Mouse (Mus musculus) layer of hippocampus, postnatal 25 days (tissue): ENCODE results near the gene Stk11. TPM values are rescaled to one million over a fixed set of nuclear protein-coding genes. Genes with fewer than 3 reads are reported as not detected.
A peak's percentile ranks its signal among the peaks of the same experiment; 100 is the strongest.

ENCODE experiments used
- DNase-seq, 2 experiments: peaks; one replicate each; pipeline ENCODE4 v3.0.0; 2022; ENCODE audit warnings: mixed read lengths in 2 of 2, low spot score in 1 of 2; ENCODE audit errors: extremely low spot score in 1 of 2
- total RNA-seq, 2 experiments: library from RNA; stranded (reverse); gene quantifications; 2 replicates each; pipeline ENCODE4 v1.2.3; 2021

Gene Stk11
- total RNA-seq, 2 experiments from 2014 or later = 89.1 to 94.3 TPM

DNA sequence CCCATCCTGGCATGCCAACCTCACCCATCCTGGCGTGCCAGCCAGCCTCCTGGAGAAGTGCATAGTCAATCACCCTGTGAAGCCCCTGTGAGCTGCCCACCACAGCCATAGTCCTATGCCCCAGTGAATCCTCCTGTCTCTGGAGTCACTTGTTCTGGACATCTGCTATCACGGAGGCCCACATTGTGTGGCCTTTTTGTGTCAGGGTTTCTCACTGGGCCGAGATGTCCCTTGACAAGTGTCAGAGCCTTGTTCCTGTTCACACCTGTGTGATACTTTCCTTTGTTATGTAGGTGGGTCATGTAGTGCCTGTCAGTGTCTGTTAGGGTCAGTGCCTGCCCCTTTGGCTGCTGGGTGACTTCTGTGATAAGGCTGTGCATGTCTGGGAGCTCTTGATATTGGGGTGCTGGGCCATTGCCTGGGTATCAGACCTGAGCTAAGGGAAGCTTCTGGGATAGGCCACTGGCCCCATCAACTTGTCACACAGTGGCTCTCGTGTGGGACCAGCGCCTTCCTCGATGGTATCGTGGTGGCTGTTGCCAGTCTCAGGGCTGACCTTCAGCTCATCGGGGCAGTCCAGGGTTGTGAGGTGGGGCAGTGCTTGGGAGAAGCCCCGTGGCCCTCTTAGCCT, 8.4 kb downstream of the Stk11 start:
- no peak for DNase-seq

DNA sequence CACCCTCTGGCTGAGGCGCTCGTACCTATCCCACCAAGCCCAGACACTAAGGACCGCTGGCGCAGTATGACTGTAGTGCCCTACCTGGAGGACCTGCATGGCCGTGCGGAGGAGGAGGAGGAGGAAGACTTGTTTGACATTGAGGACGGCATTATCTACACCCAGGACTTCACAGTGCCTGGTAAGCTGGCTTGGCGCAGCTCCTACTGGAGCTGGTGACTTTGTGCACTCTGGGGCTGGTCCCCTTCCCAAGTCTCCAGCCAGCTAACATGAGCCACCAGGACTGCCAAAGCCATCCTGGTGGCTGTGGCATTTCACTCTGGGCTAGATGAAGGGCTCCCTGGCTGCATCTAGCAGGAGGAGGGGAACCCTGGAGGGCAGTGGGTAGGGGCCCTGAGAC, 12.3 kb downstream of the Stk11 start:
- DNase-seq = no peak

DNA sequence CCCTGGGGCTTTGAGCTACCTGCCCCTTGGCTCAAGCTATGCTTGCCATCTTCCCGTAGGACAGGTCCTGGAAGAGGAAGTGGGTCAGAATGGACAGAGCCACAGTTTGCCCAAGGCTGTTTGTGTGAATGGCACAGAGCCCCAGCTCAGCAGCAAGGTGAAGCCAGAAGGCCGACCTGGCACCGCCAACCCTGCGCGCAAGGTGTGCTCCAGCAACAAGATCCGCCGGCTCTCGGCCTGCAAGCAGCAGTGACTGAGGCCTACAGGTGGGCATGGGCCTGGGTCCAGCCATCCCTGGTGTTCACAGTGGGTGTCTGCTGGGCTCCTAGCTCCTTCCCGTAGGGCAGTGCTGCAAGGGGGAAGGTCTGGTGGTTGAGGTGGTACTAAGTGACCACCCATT, 14.2 kb downstream of the Stk11 start:
- DNase-seq = no peak

DNA sequence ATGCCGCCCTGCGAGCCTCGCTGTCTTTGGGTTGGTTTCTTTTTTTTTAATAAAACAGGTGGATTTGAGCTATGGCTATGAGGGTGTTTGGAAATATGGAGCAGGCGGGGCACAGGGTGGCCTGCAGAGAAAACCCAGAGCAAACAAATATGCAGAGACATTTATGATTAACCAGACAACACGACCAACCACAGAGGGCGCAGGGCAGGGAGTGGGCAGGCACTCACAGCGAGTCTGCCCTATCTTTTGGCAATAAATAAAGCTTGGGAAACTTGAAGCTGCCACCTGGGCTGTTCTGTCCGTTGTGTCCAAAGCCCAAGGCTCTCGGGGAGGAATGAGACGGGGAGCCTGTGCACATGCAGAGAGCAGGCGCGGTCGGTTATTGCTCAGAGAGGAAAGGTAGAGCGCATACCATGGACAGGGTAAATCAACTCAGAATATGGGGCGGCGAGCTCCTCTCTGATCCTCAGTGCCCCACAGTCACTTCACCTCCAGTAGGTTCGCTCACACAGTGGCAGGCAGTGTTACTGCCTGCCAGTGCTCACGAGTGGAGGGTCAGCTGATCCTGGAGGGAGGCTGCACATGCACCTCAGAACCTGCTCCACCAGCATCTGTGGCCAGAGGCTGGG, 14.9 kb downstream of the Stk11 start:
- DNase-seq = peak in 1 of 2 experiments; percentile 22

DNA sequence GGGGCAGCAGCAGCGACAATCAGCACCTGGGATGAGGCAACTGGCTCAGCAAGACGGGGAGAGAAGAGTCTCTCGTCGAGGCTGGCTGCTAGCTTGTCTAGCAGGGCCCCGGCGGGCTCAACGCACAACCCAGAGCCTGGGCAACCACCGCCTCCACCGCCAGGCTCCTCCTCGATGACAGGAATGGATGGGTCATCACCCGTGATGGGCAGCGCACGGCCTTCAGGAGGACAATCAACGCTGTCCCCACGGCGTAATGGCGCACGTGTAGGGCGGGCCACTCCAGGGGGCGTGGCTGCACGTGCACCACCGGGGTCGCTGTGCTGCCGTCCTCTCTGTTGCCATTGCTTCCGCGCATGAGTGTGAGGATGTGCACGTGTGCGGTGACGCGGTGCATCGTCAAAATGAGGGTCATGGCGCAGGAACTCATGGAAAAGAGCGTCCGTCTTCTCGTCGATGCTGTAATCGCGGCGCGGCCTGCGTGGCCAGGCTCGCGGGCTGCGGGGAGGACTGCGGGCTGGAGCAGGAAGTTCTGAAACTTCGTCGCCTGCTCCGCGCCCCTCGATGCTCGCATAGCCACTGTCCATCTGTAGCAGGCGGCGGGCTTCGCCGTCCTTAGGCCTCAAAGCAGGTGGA, 15.8 kb downstream of the Stk11 start:
- peak in 1 of 2 experiments; percentile 64 for DNase-seq

DNA sequence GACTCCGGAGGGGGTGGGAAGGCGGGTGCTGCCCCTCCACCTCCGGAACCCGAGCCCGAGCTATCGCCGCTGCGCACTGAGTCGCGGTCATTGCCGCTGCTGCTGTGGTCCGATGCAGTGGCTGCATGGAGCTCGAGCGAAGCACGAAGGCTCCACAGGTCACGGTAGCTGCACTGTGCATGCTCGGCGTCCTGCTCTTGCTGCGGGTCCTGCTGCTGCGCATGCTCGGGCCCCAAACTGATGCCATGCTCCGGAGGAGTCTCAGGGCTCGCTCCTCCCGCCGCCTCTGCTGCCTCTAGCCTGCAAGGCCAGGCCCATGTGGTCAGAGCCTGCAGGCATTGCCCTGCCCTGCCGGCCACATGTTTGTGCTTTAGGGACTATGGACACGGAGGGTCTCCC, 16.3 kb downstream of the Stk11 start:
- no peak for DNase-seq

DNA sequence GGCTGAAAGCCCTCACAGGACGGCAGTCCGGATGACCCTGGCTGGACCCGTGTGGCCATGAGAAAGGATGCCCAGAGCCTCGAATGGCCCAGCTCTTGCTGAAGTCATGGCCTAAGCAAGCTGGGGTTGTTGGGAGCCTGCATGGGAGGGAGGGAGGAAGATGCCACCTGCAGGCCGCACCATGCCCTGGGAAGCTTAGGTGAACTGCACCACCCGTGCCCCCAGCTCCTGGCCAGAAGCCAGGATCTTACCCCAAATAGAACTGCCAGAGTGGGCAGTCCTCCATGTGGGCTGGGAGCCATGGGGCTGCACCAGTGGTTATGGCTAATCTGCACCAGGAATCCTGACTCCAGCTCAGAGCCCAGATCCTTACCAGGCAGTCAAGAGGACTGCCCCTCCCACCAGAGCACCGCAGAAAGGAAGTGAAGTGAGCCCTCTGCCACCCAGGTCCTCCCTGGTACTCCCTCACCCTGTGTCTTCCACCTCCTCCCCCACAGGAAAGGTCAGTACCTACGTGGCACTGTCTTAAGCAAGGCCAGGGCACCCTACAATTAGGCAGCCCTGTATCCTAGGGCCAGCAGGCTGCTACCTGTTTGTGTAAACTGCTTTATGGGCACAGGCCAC, 17.7 kb downstream of the Stk11 start:
- DNase-seq = no peak

DNA sequence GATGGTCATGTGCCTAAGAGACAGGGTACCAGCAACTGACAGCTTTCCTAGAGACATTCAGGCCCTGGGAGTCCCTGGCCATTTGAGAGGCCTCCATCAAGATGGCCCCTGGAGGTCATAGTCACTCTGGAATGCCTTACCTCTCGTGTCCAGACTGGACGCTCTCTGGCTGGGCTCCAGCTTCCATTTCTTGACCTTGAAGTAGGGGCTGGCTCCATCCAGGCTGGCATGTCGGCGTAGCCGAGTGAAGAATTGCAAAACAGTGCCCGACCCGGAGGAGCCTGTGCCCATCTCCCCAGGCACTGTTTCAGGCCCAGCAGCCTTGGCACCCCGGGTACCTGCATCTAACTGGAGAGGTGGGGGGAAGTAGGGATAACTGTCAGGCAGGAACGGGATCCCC, 18.8 kb downstream of the Stk11 start:
- no peak for DNase-seq

DNA sequence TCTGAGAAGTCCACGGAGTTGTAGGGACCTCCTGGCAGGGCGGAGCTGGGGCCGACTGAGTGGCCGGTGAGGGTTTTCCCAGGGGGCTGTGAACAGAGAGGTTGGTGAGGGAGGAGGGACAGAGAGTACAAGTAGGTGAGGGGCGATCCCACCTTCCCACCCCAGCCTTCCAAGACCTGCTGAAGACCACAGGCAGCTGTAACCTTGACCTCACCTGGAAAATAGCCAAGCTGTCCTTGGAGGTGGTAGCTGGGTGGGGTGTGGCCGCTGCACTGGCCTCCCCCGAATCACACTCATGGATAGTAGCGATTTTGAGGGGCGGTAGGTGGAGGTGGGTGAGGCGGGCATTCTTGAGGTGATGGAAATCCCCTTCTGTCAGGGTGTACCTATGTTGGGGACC, 19.6 kb downstream of the Stk11 start:
- no peak for DNase-seq

DNA sequence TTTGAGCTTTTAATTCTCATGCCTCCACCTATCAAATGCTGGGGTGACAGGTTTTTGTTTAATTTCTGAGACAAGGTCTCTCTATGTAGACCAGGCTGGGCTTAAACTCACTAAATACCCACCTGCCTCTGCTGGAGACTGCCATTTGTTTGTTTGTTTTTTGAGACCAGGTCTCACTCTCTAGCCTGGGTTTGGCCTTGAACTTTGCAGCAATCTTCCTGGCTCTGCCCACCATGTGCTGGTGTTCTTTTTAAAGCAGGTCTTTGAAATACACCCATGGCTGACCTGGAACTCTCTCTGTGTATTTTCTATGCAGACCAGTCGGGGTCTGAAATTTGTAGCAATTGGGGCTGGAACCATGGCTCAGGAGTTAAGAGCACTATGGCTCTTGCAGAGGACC, 20.0 kb downstream of the Stk11 start:
- no peak for DNase-seq

DNA sequence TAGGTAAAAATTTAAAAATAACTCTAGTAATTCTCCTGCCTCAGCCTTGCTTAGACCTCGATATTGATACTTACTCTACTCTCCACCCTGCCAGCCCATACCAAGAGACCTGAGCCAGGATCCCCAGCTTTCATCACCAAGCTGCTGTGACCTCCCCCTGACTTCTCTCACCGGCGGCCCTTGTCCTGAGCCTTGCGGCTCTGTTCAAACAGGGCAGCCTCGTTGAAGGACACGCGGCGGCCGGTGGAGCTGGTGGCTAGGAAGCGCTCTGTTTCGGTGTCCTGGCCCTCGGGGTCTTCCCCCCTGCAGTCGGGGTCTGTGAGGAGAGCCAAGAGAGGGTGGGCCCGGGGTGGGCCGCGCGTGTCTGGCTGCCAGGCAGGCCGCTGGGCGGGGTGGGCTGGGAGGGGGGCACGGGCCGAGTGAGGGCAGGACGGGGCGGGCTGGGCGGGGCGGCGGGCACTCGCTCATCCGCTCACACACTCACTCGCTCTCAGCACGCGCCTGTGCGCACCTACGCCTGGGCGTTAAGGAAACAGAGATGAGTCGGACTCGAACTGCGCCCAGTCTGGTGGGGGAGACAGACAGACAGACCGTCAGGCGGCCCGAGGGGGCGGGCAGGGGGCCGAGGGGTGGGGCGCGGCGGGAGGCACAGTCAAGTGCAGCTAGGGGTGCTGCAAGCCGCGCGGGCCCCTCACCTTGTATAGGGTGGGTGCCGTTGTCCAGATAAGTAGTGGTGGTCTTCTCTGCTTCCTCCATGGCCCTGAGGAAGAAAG, 20.8 kb downstream of the Stk11 start:
- DNase-seq = no peak

DNA sequence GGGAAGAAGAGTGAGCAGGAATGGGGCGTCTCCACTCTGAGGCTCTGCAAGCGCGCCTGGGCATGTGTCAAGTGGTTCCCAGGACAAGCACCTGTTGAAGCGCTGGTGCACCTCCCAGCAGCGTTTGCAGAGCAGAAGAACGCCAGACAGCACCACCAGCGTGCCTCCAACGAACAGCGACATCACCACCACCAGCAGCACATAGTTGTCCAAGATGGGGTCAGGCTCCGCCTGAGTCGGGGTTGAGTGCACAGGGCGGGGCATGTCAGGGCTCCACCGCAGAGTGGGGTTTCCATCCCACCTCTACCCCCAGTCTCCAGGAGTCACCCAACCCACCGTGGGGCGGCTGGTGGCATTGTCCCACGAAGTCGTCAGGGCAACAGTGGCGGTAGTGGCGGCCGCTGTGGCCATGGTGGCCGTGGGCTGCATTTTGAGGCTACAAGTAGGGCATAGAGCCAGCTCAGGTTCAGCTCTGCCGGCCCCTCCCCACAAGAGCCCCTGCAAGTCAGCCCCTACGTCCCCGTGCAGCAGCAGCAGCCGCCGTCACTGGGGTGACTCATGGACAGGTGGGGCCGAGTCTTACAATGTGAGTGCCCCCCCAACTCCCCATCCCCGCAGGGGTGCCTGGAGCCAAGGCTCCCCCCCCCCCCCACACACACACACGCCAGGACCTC, 21.5 kb downstream of the Stk11 start:
- no peak for DNase-seq

DNA sequence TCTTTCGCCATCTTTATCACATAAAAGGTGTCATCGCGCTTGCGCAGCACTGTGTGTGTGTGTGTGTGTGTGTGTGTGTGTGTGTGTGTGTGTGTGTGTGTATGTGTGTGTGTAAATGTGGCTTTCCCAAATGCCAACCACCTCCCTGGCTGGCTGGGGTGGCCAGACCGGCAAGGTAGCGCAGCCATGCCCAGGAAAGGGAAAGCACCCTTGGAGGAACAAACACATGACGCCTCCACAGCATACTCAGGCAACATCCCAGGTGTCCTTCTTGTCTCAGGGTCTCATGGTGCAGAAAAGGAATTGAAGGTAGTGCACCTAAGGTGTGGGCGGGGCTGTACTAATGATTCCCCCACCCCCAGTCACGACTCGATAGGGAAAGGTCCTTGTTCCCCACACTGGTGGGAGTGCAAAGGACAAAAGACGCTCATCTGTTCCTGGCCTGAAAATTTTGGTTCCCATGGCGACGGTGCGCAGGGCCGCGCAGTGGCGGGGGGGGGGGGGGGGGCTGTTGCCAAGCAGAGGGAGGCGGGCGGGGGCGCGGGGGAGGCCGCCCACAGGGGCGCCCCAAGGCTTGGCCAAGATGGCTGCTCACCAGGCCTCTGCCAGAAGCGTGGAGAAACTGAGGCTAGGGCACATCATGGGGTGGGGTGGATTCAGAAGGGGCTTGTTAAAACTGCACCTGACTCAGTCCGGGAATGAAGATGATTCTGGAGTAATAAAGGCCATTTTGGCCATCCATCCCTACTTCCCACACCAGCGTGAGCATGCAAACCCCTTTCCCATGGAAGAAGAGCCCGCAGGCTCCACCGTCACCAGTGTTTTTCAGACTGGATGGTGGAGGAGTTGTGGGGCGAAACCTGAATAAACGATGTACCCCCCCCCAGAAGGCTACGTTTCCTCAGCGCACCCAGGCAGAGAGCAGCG, 22.3 kb downstream of the Stk11 start:
- peak in 1 of 2 experiments; percentile 31 for DNase-seq

DNA sequence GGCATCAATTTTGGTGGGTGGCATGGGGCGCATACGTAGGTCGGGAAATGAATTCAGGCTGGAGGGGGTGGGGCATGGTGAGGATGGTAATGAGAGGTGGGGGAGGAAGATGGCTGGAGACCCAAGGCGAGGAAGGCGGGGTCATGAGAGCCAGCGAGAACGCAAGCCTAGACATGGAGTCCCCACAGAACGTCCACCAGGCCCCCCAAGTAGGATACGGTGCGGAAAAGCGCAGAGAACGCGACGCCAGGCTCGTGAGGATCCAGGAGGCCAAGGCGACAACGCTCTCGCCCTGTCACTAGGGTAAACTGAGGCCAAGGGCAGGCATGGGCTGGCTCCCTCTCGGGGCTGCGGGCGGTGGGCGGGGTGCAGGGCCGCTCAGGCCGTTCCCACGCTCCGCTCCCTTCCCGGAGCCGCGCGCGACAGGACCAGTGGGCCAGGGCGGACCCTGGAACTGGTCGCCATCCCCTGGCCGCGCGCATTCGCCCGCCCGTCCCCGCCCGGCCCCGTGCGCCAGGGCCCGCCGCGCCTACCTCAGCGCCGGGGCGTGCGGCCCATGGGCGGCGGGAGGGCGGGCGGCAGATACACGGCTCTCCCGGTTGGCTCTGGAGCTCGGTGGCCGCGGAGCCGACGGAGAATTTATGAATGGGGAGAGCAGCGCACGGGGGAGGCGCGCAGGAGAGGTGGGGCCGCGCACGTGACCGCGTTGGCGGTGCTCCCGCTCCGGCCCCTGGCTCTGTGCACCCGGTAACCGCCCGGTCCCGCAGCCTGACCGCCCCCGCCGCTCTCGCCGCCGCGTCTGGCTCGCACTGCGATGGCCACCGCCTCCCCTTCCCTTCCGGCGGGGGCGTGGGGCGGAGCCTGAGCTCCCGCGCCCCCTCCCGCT, 23.2 kb downstream of the Stk11 start, which contains the start of gene Atp5d:
Atp5d (plus strand) TSS at position 80 of the 886 bp plus-strand sequence.
- DNase-seq = peak in 1 of 2 experiments; percentile 64

DNA sequence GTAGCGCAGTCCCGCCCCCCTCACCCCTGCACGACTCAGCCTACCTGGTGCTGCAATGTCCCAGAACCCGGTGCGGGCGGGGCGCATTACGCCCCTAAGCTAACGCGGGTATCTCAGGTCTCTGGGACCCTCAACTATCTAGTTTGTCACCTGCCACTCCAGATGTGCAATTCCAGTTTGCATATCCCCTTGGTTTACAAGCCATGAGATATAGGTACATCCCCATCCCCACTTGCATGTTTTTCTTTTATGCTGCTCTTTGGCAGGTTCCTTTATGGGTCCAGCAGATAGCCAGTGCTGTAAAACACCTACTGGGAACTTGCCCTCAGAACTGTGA, 23.8 kb downstream of the Stk11 start:
- peak in 1 of 2 experiments; percentile 40 for DNase-seq

DNA sequence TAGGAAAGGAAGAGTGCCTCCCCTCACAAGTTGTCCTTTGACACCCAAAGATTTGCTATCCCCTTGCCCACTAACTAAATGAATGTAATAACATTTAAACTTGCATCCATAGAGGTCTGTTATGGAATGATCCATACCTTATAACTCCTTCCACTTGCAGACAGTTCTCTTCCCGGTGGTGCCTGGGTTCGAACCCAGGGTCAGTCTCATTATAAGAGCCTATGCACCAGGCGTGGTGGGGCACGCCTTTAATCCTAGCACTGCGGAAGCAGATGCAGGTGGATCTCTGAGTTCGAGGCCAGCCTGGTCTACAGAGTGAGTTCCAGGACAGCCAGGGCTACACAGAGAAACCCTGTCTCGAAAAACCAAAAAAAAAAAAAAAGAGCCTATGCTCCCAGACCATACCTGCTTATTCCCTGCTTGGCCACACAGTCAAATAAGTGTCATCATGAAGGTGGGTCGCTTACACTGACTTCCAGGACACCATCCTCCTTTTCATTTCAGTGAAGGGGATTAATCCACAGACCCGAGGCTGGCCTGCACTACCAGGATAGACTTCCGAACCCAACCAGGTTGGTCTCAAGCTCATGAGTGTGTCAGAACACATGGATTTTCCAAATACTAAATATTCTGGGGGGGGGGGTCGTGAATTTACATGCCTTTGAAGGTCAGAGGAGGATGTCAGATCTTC, 24.5 kb downstream of the Stk11 start:
- DNase-seq = no peak

DNA sequence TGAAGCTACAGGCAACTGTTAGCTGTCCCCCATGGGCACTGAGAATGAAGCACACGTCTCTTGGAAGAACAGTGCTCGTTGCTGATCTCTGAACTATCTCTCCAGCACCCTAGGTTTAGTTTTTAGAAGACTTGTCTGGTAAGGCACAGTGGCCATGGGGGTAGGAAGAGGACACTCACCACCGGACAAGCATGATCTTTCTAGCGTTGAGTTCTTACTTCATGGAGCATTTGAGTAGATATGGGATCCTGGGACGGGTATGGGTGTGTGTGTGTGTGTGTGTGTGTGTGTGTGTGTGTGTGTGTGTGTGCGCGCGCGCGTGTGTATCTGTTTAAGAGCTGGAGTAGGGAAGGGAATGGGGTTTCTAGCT, 25.0 kb downstream of the Stk11 start, which contains the start of gene Cbarp:
Cbarp (minus strand) TSS at position 170 of the 370 bp plus-strand sequence.
- no peak for DNase-seq

DNA sequence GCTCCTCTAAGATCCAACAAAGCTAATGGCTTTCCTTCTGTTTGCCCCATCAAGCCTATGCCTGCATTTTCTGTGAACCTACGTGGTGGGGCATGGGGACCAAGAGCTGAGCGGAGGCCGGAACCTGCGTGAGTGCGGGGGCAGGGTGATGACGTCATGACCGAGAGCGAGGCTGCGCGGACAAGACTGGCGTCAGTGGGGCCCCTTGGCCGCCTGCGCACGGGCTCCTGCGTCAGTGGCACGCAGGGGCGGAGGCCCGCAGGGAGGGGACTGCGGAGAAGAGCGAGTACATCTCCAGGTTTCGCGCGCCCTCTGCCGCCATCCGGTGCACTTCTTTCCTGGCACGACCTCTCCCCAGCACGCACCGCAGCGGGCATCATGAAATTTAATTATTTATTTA, 25.6 kb downstream of the Stk11 start:
- DNase-seq = peak; percentile 86 to 93
